Mouse (Mus musculus) small intestine, adult 10 weeks (tissue): ENCODE results near the gene Tro. TPM values are rescaled to one million over a fixed set of nuclear protein-coding genes. Genes with fewer than 3 reads are reported as not detected.

ENCODE experiments used
- polyA plus RNA-seq: library from polyadenylated mRNA; stranded (reverse); fragments of 350-450 nt; fragmentation: Illumina TruSeq; extraction: RNeasy Lipid Tissue Mini Kit (QIAGEN cat#74804); gene quantifications from one replicate; pipeline ENCODE4 v1.2.3, GENCODE M21; 2014; ENCODE audit warnings: low replicate concordance

Gene Tro
- 0.48 TPM for polyA plus RNA-seq

GRCm38 (mm10) chrX:150656908-150657796, at the start of gene Tro:
Gene Tro (minus strand): TSS chrX:150657583.

Other genes with a start within 250 kb of the Tro start
- 26.7 TPM for gene Tmem29, start 198.4 kb downstream of the Tro start, polyA plus RNA-seq
- 0.41 TPM for gene Alas2, start 110.2 kb downstream of the Tro start, polyA plus RNA-seq
- gene Pfkfb1, start 69.4 kb downstream of the Tro start, polyA plus RNA-seq, result 2.8 TPM
- 2.6 TPM for gene Apex2, start 67.7 kb downstream of the Tro start, polyA plus RNA-seq
- 3.9 TPM for gene Maged2, start 156.8 kb upstream of the Tro start, polyA plus RNA-seq